ENCODE assay signal across 20 mouse cellular contexts in the genomic region with DNA sequence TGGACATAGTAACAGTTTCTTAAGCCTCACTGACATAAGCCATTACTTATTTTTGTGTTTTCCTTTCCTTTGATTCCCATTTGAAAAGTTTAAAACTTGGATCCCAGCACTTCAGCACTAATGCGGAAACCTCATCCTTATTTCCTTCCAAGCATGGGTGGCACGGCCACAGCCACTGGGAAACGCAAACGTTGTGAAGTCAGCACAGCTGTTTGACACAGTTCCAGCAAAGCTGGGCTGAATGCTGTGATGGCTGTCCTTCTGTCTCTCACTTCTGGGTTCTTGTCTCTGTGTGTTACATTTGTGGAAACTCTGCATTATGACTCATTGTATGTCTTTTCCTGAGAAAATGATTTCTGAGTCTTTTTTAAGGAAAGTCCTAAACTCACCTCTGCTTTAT. TPM values are rescaled to one million over a fixed set of nuclear protein-coding genes. Genes with fewer than 3 reads are reported as not detected.
DNase-seq lines count a peak whose midpoint lies in the region; ATAC-seq and TF ChIP-seq lines count a peak whose summit lies in the region.
"Had no signal": no experiment of that assay in that cellular context is flagged by ENCODE, and none has a peak within 500 bp of the region (broad histone marks: within the 10 kb centered on the region; RNA-seq: fewer than 3 reads in every experiment).

No protein-coding gene starts in this region.

- H3K27me3 ChIP-seq in myocyte (ENCODE audit: control insufficient read depth, insufficient read depth, insufficient read length): no peaks in the 10 kb centered on the region
- H3K27me3 ChIP-seq: embryonic facial prominence, embryonic 13.5 days; forebrain, embryonic 15.5 days; heart, embryonic 13.5 days; limb, embryonic 15.5 days had no signal

- H3K36me3 ChIP-seq in myocyte (ENCODE audit: control insufficient read depth, insufficient read depth): no peaks in the 10 kb centered on the region
- H3K36me3 ChIP-seq: embryonic facial prominence, embryonic 13.5 days; forebrain, embryonic 15.5 days; heart, embryonic 13.5 days; limb, embryonic 15.5 days; midbrain, embryonic 10.5 days had no signal

- intact Hi-C loops in left cerebral cortex, postnatal 14 days (cut with DNase I): no loop called here
- intact Hi-C loops in left cerebral cortex, postnatal 4 days (cut with DNase I): no loop called here

- H3K4me2 ChIP-seq in myocyte (ENCODE audit: low read depth): no peak overlapping the region
- H3K4me2 ChIP-seq: embryonic facial prominence, embryonic 13.5 days; forebrain, embryonic 15.5 days; heart, embryonic 13.5 days; limb, embryonic 15.5 days had no signal

- no peaks in the 10 kb centered on the region for H3K79me2 ChIP-seq in myocyte (ENCODE audit: control insufficient read depth, insufficient read depth)

- no peak overlapping the region for H3K4me3 ChIP-seq in myocyte
- H3K4me3 ChIP-seq: embryonic facial prominence, embryonic 13.5 days; forebrain, embryonic 15.5 days; heart, embryonic 13.5 days; limb, embryonic 15.5 days; midbrain, embryonic 10.5 days had no signal

- H3ac ChIP-seq in myocyte (ENCODE audit: control insufficient read depth, insufficient read length): no peak overlapping the region

- no peak for TF ChIP-seq POLR2A in myocyte (IDR thresholded peaks at IDR 0.05; ENCODE audit: insufficient read length, low read depth)

- ATAC-seq in megakaryocyte-erythroid progenitor cell, adult 5-6 weeks (replicated peaks; ENCODE audit: low FRiP score, low TSS enrichment, poor library complexity, severe bottlenecking): no peak
- ATAC-seq: forebrain, embryonic 15.5 days had no signal

- peak; percentile 20 for DNase-seq in gastrocnemius, adult 18-20 months (ENCODE audit: low spot score)
- DNase-seq in gastrocnemius, postnatal 25 days: no peak
- DNase-seq in left cerebral cortex, postnatal 14 days (ENCODE audit: low spot score in 2 of 2): peak; percentile 1 to 5
- DNase-seq in left cerebral cortex, postnatal 4 days: no peak
- peak; percentile 24 for DNase-seq in adipocyte (ENCODE audit: low spot score)
- DNase-seq in cerebellum, adult 11-12 months: no peak
- DNase-seq: adrenal gland, adult 2 months; cerebellum, postnatal 10 days; kidney, adult 11 months; lung, adult 2 months; lung, postnatal 36 days; spleen, adult 18-20 months; thymus, postnatal 36 days had no signal

TF ChIP-seq in myocyte, 11 proteins besides CTCF, POLR2A, EP300 and RAD21:
- TF ChIP-seq MYOG (IDR thresholded peaks at IDR 0.05; ENCODE audit: control insufficient read depth in 1 of 3, insufficient read depth in 1 of 3, insufficient read length in 2 of 3, low read depth in 2 of 3) (peak in 1 of 3 experiments; percentile 22), CEBPB (IDR thresholded peaks at IDR 0.05; ENCODE audit: insufficient read depth, poor library complexity, severe bottlenecking) (no peak), REST (IDR thresholded peaks at IDR 0.05; ENCODE audit: insufficient read depth, insufficient read length) (no peak), TCF12 (IDR thresholded peaks at IDR 0.05; ENCODE audit: insufficient read depth, poor library complexity, severe bottlenecking) (no peak), MYOD1 (IDR thresholded peaks at IDR 0.05; ENCODE audit: control insufficient read depth in 1 of 3, insufficient read length in 2 of 3, low read depth in 2 of 3) (peak in 2 of 3 experiments; percentile 57 to 65)

RNA-seq across cellular contexts. Expression of a gene that starts 34.7 kb away (rescaled TPM):
- 10 to 100 TPM; 29.0 to 38.6 TPM for total RNA-seq in gastrocnemius, adult 18-20 months (2021)
- 10 to 100 TPM; 28.7 to 31.4 TPM for total RNA-seq in gastrocnemius, postnatal 25 days (2021)
- total RNA-seq in left cerebral cortex, postnatal 14 days (2021): 1 to 10 TPM; 3.1 to 8.4 TPM
- 10 to 100 TPM in 1 of 2 experiments, 1 to 10 TPM in 1; 9.3 to 15.8 TPM for total RNA-seq in left cerebral cortex, postnatal 4 days (2021)
- 0.14 TPM for polyA plus RNA-seq in myocyte (2012; fragmentation: generic; extraction: Trizol)
- total RNA-seq in megakaryocyte-erythroid progenitor cell, adult 5-6 weeks (2014; fragmentation: Nextera tagmentation): not detected in 2 replicates
- not detected in 2 replicates for total RNA-seq in megakaryocyte-erythroid progenitor cell, adult 5-6 weeks (2017)
- polyA plus RNA-seq: midbrain, embryonic 10.5 days had no signal

Comparison
In these comparisons a context has a peak if more than half of its experiments do, and no peak if none do; other contexts are left out.
1. DNase-seq: peak in gastrocnemius, adult 18-20 months (single experiment), left cerebral cortex, postnatal 14 days (2 of 2) and adipocyte (single experiment); none in gastrocnemius, postnatal 25 days (single experiment), left cerebral cortex, postnatal 4 days (single experiment) and cerebellum, adult 11-12 months (single experiment).
2. RNA of a gene that starts 34.7 kb away (total RNA-seq): 29.0 to 38.6 TPM in gastrocnemius, adult 18-20 months, 28.7 to 31.4 TPM in gastrocnemius, postnatal 25 days, 9.3 to 15.8 TPM in left cerebral cortex, postnatal 4 days and 3.1 to 8.4 TPM in left cerebral cortex, postnatal 14 days; not detected in megakaryocyte-erythroid progenitor cell, adult 5-6 weeks; every median in the first group is over 4 times any median in the second.